Mouse (Mus musculus) G1E (cell line): ENCODE results near the gene Anxa8.

Source experiments
- CTCF ChIP-seq: IDR thresholded peaks from 2 replicates; pipeline ENCODE4 v1.5.1; 2012; ENCODE audit warnings: low read depth, low read length, inconsistent platforms, mixed read lengths
- GATA1 ChIP-seq: IDR thresholded peaks from 2 replicates; pipeline ENCODE4 v1.6.1; 2012; ENCODE audit warnings: borderline replicate concordance, low read length, inconsistent platforms, mixed read lengths
- POLR2AphosphoS5 ChIP-seq: IDR thresholded peaks from 2 replicates; pipeline ENCODE4 v1.6.1; 2012; ENCODE audit warnings: low read depth, low read length, inconsistent platforms; ENCODE audit not compliant: insufficient replicate concordance
- TAL1 ChIP-seq: conservative IDR thresholded peaks from 2 replicates; pipeline ENCODE4 v1.6.1; 2012; ENCODE audit warnings: low read depth, low read length, inconsistent platforms, mixed read lengths

DNA sequence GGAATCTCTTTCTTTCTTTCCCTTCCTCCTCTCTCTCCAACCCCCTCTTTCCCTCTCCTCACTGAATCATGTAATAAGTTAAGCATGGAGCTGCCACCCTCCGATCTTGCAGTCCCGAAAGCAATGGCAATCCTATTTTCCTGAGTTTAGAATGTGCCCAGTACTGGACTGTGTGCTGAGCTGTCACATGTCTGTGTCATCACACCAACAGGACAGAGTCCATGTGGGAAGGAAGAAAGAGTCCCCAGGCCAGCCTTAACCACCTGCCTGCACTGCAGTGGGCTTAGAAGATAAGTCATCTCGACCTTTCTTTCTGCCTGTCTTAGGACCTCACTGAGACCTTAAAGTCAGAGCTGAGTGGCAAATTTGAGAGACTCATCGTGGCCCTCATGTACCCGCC, 5.7 kb downstream of the Anxa8 start:
- no peak for TF ChIP-seq CTCF
- TF ChIP-seq POLR2AphosphoS5, result no peak
- TF ChIP-seq TAL1, result no peak
- no peak for TF ChIP-seq GATA1
